Mouse (Mus musculus) liver, embryonic 12.5 days (tissue): ENCODE data around the gene Rgl2. TPM values are rescaled to one million over a fixed set of nuclear protein-coding genes. Genes with fewer than 3 reads are reported as not detected.
"Not testable (repeated sequence)": the region's sequence is repeated elsewhere in the genome, so short reads cannot be mapped to it uniquely, and the experiment has no call there.

ENCODE experiments used
- ATAC-seq: fragments of 200-750 bp; cut with Nextera tagmentation; 2 replicates; pipeline ENCODE4 v1.8.0; 2017; ENCODE audit warnings: moderate number of reproducible peaks, mild to moderate bottlenecking, moderate library complexity
- H3K27ac ChIP-seq: fragments of 300-500 bp; sonication (generic); 2 replicates; pipeline ENCODE4 v1.5.1; 2016; ENCODE audit warnings: mild to moderate bottlenecking
- H3K27me3 ChIP-seq: fragments of 300-500 bp; sonication (generic); replicated peaks from 2 replicates; pipeline ENCODE4 v1.6.1; 2016; ENCODE audit warnings: mild to moderate bottlenecking, moderate library complexity
- H3K36me3 ChIP-seq: fragments of 300-500 bp; sonication (generic); 2 replicates; pipeline ENCODE4 v1.6.1; 2016; ENCODE audit warnings: mild to moderate bottlenecking, moderate library complexity
- H3K4me1 ChIP-seq: fragments of 300-500 bp; sonication (generic); 2 replicates; pipeline ENCODE4 v1.6.1; 2016
- H3K4me2 ChIP-seq: fragments of 300-500 bp; sonication (generic); 2 replicates; pipeline ENCODE4 v1.6.1; 2016; ENCODE audit warnings: mild to moderate bottlenecking, moderate library complexity
- H3K4me3 ChIP-seq: fragments of 300-500 bp; sonication (generic); 2 replicates; pipeline ENCODE4 v1.5.1; 2016; ENCODE audit warnings: mild to moderate bottlenecking, moderate library complexity
- H3K9ac ChIP-seq: fragments of 300-500 bp; sonication (generic); 2 replicates; pipeline ENCODE4 v1.6.1; 2016; ENCODE audit warnings: mild to moderate bottlenecking, moderate library complexity
- H3K9me3 ChIP-seq: fragments of 300-500 bp; sonication (generic); replicated peaks from 2 replicates; pipeline ENCODE4 v1.6.1; 2016; ENCODE audit warnings: mild to moderate bottlenecking, moderate library complexity
- WGBS: fragments of 180-500 bp; shearing (Covaris S2); methylation state at CpG from one replicate; pipeline ENCODE4 v1.1.7; 2016; ENCODE audit not compliant: insufficient replicate concordance; 5-methylcytosine and 5-hydroxymethylcytosine counted together
- polyA plus RNA-seq: library from polyadenylated mRNA; unstranded; fragments of >200 nt; fragmentation: Nextera tagmentation; extraction: Ambion mirVana; gene quantifications from 2 replicates; pipeline ENCODE4 v1.2.1, GENCODE M21; 2016

The Rgl2 gene
- polyA plus RNA-seq, result 17.3 and 18.4 TPM in 2 replicates

DNA sequence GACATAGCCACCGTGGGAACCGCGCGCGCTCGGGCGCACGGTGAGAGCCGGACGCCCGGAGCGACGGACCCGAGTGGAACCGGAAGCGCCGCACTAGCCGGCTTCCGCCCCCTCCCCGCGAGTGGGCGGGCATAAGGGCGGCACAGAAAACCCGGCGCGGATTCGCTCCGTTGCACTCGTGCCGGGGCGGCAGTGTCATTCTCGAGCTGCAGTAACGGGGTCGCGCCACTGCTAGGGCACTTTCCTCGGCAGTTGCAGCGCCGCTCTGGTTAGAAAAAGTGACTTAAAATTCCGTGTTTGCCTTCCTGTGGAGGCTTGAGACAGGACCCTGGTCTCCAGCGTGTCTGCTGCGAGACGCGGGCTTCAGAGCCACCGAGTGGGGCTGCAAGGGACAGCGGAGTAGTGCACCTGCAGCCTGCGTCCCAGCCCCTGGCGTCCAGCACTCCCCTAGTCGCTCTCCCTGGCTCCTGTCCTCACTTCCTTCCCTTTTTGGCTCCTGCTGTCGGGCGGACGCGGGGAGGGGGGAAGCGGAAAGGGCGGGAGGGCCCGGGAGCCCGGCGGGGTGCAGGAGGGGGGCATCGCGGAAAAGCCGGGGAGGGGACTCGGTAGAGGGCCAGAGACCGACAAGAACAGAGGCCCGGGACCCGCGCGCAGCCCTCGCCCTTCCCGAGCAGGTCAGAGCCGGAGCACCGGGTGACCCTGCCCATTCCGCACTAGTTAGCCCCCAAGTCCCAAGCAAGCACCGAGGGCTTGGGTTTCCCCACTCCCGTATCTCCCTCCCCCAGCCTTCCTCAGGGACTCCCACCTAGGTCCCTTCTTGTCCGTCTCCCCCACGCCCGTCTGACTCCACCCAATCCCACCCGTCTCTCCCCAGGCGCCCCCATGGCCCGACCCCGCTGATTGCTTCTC, at the start of gene Rgl2:
TSS of gene Rgl2 (plus strand) at position 173 of the 909 bp plus-strand sequence.
- Histone ChIP-seq H3K4me3 (peak within 1 kb of the TSS; percentile 92), H3K4me1 (peaks cover 63% of the 10 kb centered on the region)

DNA sequence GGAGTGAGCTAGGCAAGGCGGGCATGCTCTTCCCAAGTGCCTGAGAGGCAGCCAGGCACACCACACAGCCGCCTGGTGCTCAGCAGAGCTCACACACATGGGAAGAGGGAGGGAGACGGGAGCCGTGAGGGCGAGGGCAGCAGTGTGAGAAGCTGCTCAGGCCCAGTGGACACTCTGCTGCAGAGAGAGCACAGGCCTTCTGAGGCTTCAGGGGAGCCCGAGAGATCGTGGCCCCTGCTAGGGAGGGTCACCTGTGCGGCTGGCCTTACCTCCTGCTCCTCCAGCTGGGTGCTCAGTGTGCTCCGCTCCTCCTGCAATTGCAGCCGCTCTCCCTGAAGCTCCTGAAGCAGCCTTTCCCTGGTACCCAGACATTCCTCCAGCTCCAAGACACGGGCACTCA, 45.0 kb upstream of the Rgl2 start:
- Histone ChIP-seq H3K4me1 (peaks cover 20% of the 10 kb centered on the region), H3K36me3 (peaks cover 82% of the 10 kb centered on the region)
- not testable (repeated sequence) for H3K9me3 ChIP-seq, H3K27ac ChIP-seq, H3K27me3 ChIP-seq, H3K4me3 ChIP-seq, ATAC-seq, H3K9ac ChIP-seq, H3K4me2 ChIP-seq
- WGBS, result 95% methylated on average over 10 of the region's 11 CpGs

More for the DNA sequence above, at the start of gene Rgl2:
- Histone ChIP-seq H3K9me3 (no peaks in the 10 kb centered on the region), H3K4me2 (peak within 1 kb of the TSS; percentile 100), H3K27me3 (no peaks in the 10 kb centered on the region), H3K36me3 (peaks cover 58% of the 10 kb centered on the region), H3K9ac (peak within 1 kb of the TSS; percentile 96), H3K27ac (peak within 1 kb of the TSS; percentile 96)
- peak; percentile 78 for ATAC-seq
- under 1% methylated on average over 78 of the region's 80 CpGs for WGBS

- peaks cover 24% of the 10 kb centered on the region for H3K4me1 ChIP-seq
- H3K36me3 ChIP-seq, result peaks cover 49% of the 10 kb centered on the region
- not testable (repeated sequence) for H3K9me3 ChIP-seq, H3K27me3 ChIP-seq, ATAC-seq
- peak overlapping the region; percentile 93; the same call in 1 of the 2 replicates for H3K9ac ChIP-seq
- peak overlapping the region; percentile 85 for H3K4me3 ChIP-seq
- H3K27ac ChIP-seq, result peak overlapping the region; percentile 49; the same call in 1 of the 2 replicates
- 41% methylated on average over 2 of the region's 2 CpGs for WGBS
- peak overlapping the region; percentile 77 for H3K4me2 ChIP-seq
These were observed 41.5 kb upstream of the Rgl2 start for GRCm38 (mm10) chr17:33887802-33888201.

DNA sequence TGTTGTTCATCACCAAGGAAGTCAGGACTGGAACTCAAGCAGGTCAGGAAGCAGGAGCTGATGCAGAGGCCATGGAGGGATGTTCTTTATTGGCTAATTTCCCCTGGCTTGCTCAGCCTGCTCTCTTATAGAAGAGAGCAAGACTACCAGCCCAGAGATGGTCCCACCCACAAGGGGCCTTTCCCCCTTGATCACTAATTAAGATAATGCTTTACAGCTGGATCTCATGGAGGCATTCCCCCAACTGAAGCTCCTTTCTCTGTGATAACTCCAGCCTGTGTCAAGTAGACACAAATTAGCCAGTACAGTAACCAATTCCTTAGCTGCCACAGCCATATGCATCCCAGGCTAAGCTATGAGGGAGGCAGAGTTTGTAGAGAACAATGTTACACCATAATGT, 41.1 kb upstream of the Rgl2 start:
- ATAC-seq, H3K27me3 ChIP-seq, H3K9me3 ChIP-seq: not testable (repeated sequence)
- Histone ChIP-seq H3K4me3 (peak overlapping the region; percentile 85), H3K9ac (peak overlapping the region; percentile 93; the same call in 1 of the 2 replicates), H3K4me2 (peak overlapping the region; percentile 77), H3K36me3 (peaks cover 45% of the 10 kb centered on the region), H3K27ac (0 out of 2 replicates have a peak overlapping the region, but pooled peaks have one; percentile 49), H3K4me1 (peaks cover 24% of the 10 kb centered on the region)

GRCm38 (mm10) chr17:33889941-33890532, 39.3 kb upstream of the Rgl2 start:
- H3K4me2 ChIP-seq, result peak overlapping the region; percentile 77
- H3K9ac ChIP-seq, result peak overlapping the region; percentile 93
- peak overlapping the region; percentile 88 for H3K27ac ChIP-seq
- peaks cover 27% of the 10 kb centered on the region for H3K36me3 ChIP-seq
- under 1% methylated on average over 36 of the region's 44 CpGs for WGBS
- H3K4me3 ChIP-seq, result peak overlapping the region; percentile 85
- H3K9me3 ChIP-seq, H3K27me3 ChIP-seq: not testable (repeated sequence)
- ATAC-seq, result peak; percentile 1; the same call in 1 of the 2 replicates
- H3K4me1 ChIP-seq, result peaks cover 24% of the 10 kb centered on the region

GRCm38 (mm10) chr17:33890533-33891059, 38.7 kb upstream of the Rgl2 start, which contains the start of gene Kifc1:
Gene Kifc1, minus strand, starts transcription at chr17:33890661.
- peak within 1 kb of the TSS; percentile 77 for H3K4me2 ChIP-seq
- no peaks in the 10 kb centered on the region for H3K9me3 ChIP-seq
- peak; percentile 96 for ATAC-seq
- H3K4me1 ChIP-seq, result peaks cover 24% of the 10 kb centered on the region
- WGBS, result 2% methylated on average over 49 of the region's 49 CpGs
- peak within 1 kb of the TSS; percentile 93 for H3K9ac ChIP-seq
- H3K4me3 ChIP-seq, result peak within 1 kb of the TSS; percentile 85
- H3K27ac ChIP-seq, result peak within 1 kb of the TSS; percentile 88
- peaks cover 21% of the 10 kb centered on the region for H3K36me3 ChIP-seq
- no peaks in the 10 kb centered on the region for H3K27me3 ChIP-seq

DNA sequence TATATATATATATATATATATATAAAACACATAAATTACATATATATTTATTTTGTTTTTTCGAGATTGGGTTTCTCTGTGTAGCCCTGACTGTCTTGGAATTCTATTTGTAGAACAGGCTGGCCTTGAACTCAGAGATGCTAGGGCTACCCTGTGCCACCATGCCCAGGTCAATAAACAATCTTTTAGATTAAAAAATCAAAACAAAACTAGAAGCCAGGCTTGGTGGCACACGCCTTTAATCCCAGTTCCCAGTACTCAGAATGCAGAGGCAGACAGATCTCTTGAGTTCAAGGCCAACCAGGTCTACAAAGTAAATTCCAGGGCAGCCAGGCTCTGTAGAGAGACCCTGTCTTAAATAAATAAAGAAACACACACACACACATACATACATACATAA, 38.0 kb upstream of the Rgl2 start:
- H3K9me3 ChIP-seq, result no peaks in the 10 kb centered on the region
- H3K9ac ChIP-seq, result no peak overlapping the region
- H3K4me3 ChIP-seq, result no peak overlapping the region
- 45% methylated on average over 2 of the region's 2 CpGs for WGBS
- peaks cover 24% of the 10 kb centered on the region for H3K4me1 ChIP-seq
- peaks cover 14% of the 10 kb centered on the region for H3K36me3 ChIP-seq
- no peak overlapping the region for H3K27ac ChIP-seq
- 0 out of 2 replicates have a peak overlapping the region, but pooled peaks have one; percentile 20 for H3K4me2 ChIP-seq
- H3K27me3 ChIP-seq, result no peaks in the 10 kb centered on the region
- ATAC-seq, result no peak

DNA sequence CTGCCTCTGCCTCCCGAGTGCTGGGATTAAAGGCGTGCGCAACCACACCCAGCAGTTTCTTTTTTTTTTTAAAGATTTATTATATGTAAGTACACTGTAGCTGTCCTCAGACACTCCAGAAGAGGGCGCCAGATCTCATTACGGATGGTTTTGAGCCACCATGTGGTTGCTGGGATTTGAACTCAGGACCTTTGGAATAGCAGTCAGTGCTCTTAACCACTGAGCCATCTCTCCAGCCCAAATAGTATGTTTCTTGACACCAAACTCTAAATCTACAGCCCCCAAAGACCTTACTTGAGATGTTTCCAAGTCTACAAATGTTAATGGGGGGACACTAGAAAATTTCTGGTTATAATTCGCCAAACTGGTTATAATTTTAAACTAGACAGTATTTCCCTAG, 37.5 kb upstream of the Rgl2 start:
- not testable (repeated sequence) for H3K4me2 ChIP-seq, ATAC-seq, H3K27ac ChIP-seq, H3K9me3 ChIP-seq, H3K9ac ChIP-seq, H3K36me3 ChIP-seq, H3K4me3 ChIP-seq, H3K27me3 ChIP-seq
- 61% methylated on average over 6 of the region's 6 CpGs for WGBS
- H3K4me1 ChIP-seq, result peaks cover 24% of the 10 kb centered on the region

DNA sequence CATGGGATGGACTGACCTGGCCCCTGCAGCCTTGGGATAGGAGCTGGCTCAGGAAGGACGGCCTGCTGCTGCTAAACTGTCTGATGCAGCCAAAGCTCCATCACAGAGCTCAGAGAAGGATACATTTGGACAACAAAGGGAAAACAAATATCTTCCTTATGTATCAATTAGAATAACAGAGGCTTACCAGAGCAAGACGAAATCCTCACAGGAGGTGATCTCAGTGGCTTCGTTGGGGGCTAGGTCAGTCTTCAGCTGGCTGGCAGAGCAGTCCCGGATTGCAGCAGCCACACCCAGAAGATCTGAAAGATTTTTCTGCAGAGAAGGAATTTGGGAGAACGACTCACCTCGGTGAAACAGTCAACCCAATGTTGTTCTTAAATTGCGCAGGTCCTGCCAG, 36.9 kb upstream of the Rgl2 start:
- WGBS, result 39% methylated on average over 7 of the region's 7 CpGs
- Histone ChIP-seq H3K4me1 (peaks cover 27% of the 10 kb centered on the region), H3K4me2 (no peak overlapping the region), H3K4me3 (no peak overlapping the region), H3K36me3 (peaks cover 6% of the 10 kb centered on the region; the same call in 1 of the 2 replicates), H3K27me3 (no peaks in the 10 kb centered on the region), H3K27ac (no peak overlapping the region), H3K9ac (no peak overlapping the region), H3K9me3 (no peaks in the 10 kb centered on the region)
- no peak for ATAC-seq

DNA sequence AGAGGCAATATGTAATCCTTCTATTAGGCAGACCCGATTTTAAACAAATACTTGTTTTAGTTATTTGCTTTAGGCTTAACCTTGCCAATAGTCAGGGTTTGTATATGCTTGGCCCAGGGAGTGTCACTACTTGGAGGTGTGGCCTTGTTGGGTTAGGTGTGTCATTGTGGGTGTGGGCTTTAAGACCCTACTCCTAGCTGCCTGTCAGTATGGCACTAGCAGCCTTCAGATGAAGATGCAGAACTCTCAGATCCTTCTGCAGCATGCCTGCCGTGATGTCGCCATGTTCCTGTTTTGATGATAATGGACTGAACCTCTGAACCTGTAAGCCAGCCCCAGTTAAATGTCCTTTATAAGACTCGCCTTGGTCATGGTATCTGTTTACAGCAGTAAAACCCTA, 36.3 kb upstream of the Rgl2 start:
- H3K9me3 ChIP-seq, H3K4me2 ChIP-seq, ATAC-seq, H3K9ac ChIP-seq, H3K27me3 ChIP-seq, H3K27ac ChIP-seq, H3K36me3 ChIP-seq, H3K4me3 ChIP-seq: not testable (repeated sequence)
- 66% methylated on average over 4 of the region's 4 CpGs for WGBS
- peaks cover 27% of the 10 kb centered on the region for H3K4me1 ChIP-seq

DNA sequence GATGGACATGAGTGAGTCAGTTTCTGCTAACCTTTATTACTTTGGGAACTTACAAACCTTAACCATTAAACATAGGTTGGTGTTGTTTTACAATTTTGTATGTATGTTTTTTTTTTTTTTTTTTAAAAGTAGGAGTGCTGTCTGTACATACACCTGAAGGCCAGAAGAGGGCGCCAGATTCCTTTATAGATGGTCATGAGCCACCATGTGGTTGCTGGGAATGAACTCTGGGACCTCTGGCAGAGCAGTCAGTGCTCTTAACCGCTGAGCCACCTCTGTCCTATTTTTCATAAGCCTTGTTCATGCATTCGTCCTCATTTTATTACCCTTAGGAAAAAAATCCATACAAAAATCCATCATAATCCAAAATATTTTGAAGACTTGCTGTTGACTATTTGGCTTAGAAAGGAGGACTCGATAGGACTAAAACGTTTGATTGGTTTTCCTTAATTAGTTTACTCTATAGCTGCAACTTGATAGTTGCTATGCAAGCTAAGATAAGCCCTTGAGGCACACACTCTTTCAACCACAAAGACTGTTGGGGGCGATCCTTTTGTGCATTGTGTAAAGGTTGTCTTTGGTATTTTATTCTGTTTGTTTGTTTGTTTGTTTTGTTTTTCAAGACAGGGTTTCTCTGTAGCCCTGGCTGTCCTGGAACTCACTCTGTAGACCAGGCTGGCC, 32.1 kb upstream of the Rgl2 start:
- H3K9me3 ChIP-seq, result no peaks in the 10 kb centered on the region
- no peak overlapping the region for H3K4me2 ChIP-seq
- WGBS, result 14% methylated on average over 6 of the region's 6 CpGs
- peaks cover 52% of the 10 kb centered on the region for H3K4me1 ChIP-seq
- no peak overlapping the region for H3K9ac ChIP-seq
- no peaks in the 10 kb centered on the region for H3K36me3 ChIP-seq
- peak overlapping the region; percentile 52 for H3K27ac ChIP-seq
- H3K4me3 ChIP-seq, result no peak overlapping the region
- ATAC-seq, result no peak
- H3K27me3 ChIP-seq, result no peaks in the 10 kb centered on the region
